9 mouse cellular contexts compared by ENCODE assay signal in genomic region chr4:68845964-68846363, GRCm38 (mm10).
A peak's percentile ranks its signal among the peaks of the same experiment; 100 is the strongest.
DNase-seq lines count a peak whose midpoint lies in the region; ATAC-seq and TF ChIP-seq lines count a peak whose summit lies in the region.
"Had no signal": no experiment of that assay in that cellular context is flagged by ENCODE, and none has a peak within 500 bp of the region (broad histone marks: within the 10 kb centered on the region; RNA-seq: fewer than 3 reads in every experiment).

No protein-coding gene starts in this region.

- ATAC-seq in hindbrain, embryonic 16.5 days = no peak
- no peak for ATAC-seq in inflammation-experienced regulatory T-cells, adult 6 months
- no peak for ATAC-seq in erythroid progenitor cell, adult 5-6 weeks (replicated peaks; ENCODE audit: low FRiP score, poor library complexity, severe bottlenecking)

- peak; percentile 40; the same call in 1 of the 2 replicates for TF ChIP-seq CTCF in cortical plate, adult 2 months (IDR thresholded peaks at IDR 0.05; ENCODE audit: extremely low read depth, insufficient read depth, low read length)

- no peaks in the 10 kb centered on the region for H3K27me3 ChIP-seq in hindbrain, embryonic 10.5 days (ENCODE audit: insufficient read depth, poor library complexity, severe bottlenecking)
- H3K27me3 ChIP-seq in hindbrain, embryonic 16.5 days (replicated peaks; ENCODE audit: control insufficient read depth, insufficient read depth, low read length) = no peaks in the 10 kb centered on the region

- H3K4me3 ChIP-seq in hindbrain, embryonic 10.5 days = no peak overlapping the region
- no peak overlapping the region for H3K4me3 ChIP-seq in hindbrain, embryonic 16.5 days (ENCODE audit: low read length)
- H3K4me3 ChIP-seq in cortical plate, adult 2 months (ENCODE audit: insufficient read depth, low read length) = no peak overlapping the region

- no peaks in the 10 kb centered on the region for H3K9me3 ChIP-seq in hindbrain, embryonic 10.5 days
- H3K9me3 ChIP-seq in hindbrain, embryonic 16.5 days (ENCODE audit: control insufficient read depth, low read length) = no peaks in the 10 kb centered on the region

- no peak for TF ChIP-seq POLR2A in cortical plate, adult 2 months (IDR thresholded peaks at IDR 0.05; ENCODE audit: extremely low read depth, insufficient read depth, low read length)

- H3K9ac ChIP-seq in hindbrain, embryonic 16.5 days (ENCODE audit: low read depth, low read length) = no peak overlapping the region

- no peaks in the 10 kb centered on the region for H3K36me3 ChIP-seq in hindbrain, embryonic 10.5 days
- no peaks in the 10 kb centered on the region for H3K36me3 ChIP-seq in hindbrain, embryonic 16.5 days (ENCODE audit: control insufficient read depth, insufficient read depth, low read length)

- WGBS in hindbrain, embryonic 10.5 days = 40% methylated on average over 3 of the region's 3 CpGs
- 56% methylated on average over 3 of the region's 3 CpGs for WGBS in hindbrain, embryonic 16.5 days

- H3K4me1 ChIP-seq in hindbrain, embryonic 10.5 days (replicated peaks) = no peaks in the 10 kb centered on the region
- H3K4me1 ChIP-seq in hindbrain, embryonic 16.5 days (ENCODE audit: control insufficient read depth, insufficient read depth, low read depth, low read length) = no peaks in the 10 kb centered on the region
- H3K4me1 ChIP-seq in cortical plate, adult 2 months (ENCODE audit: control insufficient read depth, insufficient read depth, low read length) = peaks cover 7% of the 10 kb centered on the region

- H3K27ac ChIP-seq in hindbrain, embryonic 10.5 days = no peak overlapping the region
- no peak overlapping the region for H3K27ac ChIP-seq in hindbrain, embryonic 16.5 days (ENCODE audit: low read depth, low read length)
- H3K27ac ChIP-seq in cortical plate, adult 2 months (ENCODE audit: insufficient read depth, low read length) = no peak overlapping the region

- DNase-seq in hindbrain, embryonic 10.5 days (ENCODE audit: low spot score) = peak; percentile 14
- peak; percentile 12 for DNase-seq in right cerebral cortex, postnatal 4 days
- no peak for DNase-seq in right cerebral cortex, postnatal 25 days
- DNase-seq in retina, postnatal 7 days (ENCODE audit: low read depth, low spot score) = peak; percentile 4
- DNase-seq: heart, postnatal 36 days had no signal

- no peak overlapping the region for H3K4me2 ChIP-seq in hindbrain, embryonic 16.5 days (ENCODE audit: low read length)
